In the genomic region with DNA sequence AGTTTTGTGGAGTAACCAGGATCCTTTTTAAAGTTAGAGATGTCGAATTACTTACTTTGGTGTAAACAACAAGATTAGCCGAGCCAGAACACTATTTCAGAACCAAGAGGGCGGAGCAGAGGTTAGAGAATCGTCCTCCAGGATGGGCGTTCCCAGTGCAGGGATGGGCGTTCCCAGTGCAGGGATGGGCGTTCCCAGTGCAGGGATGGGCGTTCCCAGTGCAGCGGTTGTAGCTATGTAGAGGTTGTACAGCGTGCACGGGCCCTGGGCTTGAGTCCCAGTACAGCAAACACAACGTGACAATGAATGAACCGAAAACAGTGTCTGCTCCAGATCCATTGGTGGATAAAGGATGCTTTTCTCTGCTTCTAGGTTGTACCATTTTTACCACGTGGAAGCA, we compare ENCODE assay signal across 10 mouse cellular contexts.
DNase-seq lines count a peak whose midpoint lies in the region; ATAC-seq and TF ChIP-seq lines count a peak whose summit lies in the region.
"Had no signal": no experiment of that assay in that cellular context is flagged by ENCODE, and none has a peak within 500 bp of the region (broad histone marks: within the 10 kb centered on the region; RNA-seq: fewer than 3 reads in every experiment).

No protein-coding gene starts in this region.

- ATAC-seq in lung, embryonic 15.5 days (ENCODE audit: borderline replicate concordance, extremely low read depth, low FRiP score, low TSS enrichment) = peak; percentile 84; the same call in 1 of the 2 replicates
- ATAC-seq in intestine, embryonic 16.5 days = peak; percentile 50; the same call in 1 of the 2 replicates
- ATAC-seq in neural tube, embryonic 15.5 days (ENCODE audit: low FRiP score) = peak; percentile 72; the same call in 1 of the 2 replicates

- 36% methylated on average over 14 of the region's 14 CpGs for WGBS in lung, embryonic 15.5 days
- 40% methylated on average over 14 of the region's 14 CpGs for WGBS in lung, adult 2 months
- WGBS in intestine, embryonic 16.5 days = 49% methylated on average over 14 of the region's 14 CpGs
- 41% methylated on average over 14 of the region's 14 CpGs for WGBS in neural tube, embryonic 15.5 days

- no peaks in the 10 kb centered on the region for H3K27me3 ChIP-seq in lung, embryonic 15.5 days
- no peaks in the 10 kb centered on the region for H3K27me3 ChIP-seq in intestine, embryonic 16.5 days (replicated peaks; ENCODE audit: control insufficient read depth, insufficient read depth, low read length)
- no peaks in the 10 kb centered on the region for H3K27me3 ChIP-seq in neural tube, embryonic 15.5 days (replicated peaks)

- H3K36me3 ChIP-seq in lung, embryonic 15.5 days = no peaks in the 10 kb centered on the region
- no peaks in the 10 kb centered on the region for H3K36me3 ChIP-seq in intestine, embryonic 16.5 days (ENCODE audit: control insufficient read depth, insufficient read depth, low read length)
- H3K36me3 ChIP-seq in neural tube, embryonic 15.5 days = no peaks in the 10 kb centered on the region

- no peak overlapping the region for H3K9ac ChIP-seq in lung, embryonic 15.5 days
- H3K9ac ChIP-seq in intestine, embryonic 16.5 days (ENCODE audit: low read depth, low read length) = no peak overlapping the region
- no peak overlapping the region for H3K9ac ChIP-seq in neural tube, embryonic 15.5 days (replicated peaks)

- peak; percentile 31 for DNase-seq in gastrocnemius, adult 18-20 months (ENCODE audit: low spot score)
- no peak for DNase-seq in gastrocnemius, postnatal 36 days
- DNase-seq in lung, adult 2 months = no peak
- DNase-seq in Muller cell, postnatal 12 days (ENCODE audit: inconsistent ontology term) = no peak
- DNase-seq in cerebellum, postnatal 4 days (ENCODE audit: low spot score in 2 of 2) = no peak
- DNase-seq: B cell, adult 2 months; cerebellum, adult 9-10 months had no signal

- H3K9me3 ChIP-seq in lung, embryonic 15.5 days = no peaks in the 10 kb centered on the region
- no peaks in the 10 kb centered on the region for H3K9me3 ChIP-seq in intestine, embryonic 16.5 days (ENCODE audit: control insufficient read depth, low read length)
- H3K9me3 ChIP-seq in neural tube, embryonic 15.5 days (replicated peaks) = no peaks in the 10 kb centered on the region

- no peaks in the 10 kb centered on the region for H3K4me1 ChIP-seq in lung, embryonic 15.5 days
- H3K4me1 ChIP-seq in lung, adult 2 months (ENCODE audit: control insufficient read depth, insufficient read depth, low read length) = no peaks in the 10 kb centered on the region; the same call in 1 of the 2 replicates
- no peaks in the 10 kb centered on the region for H3K4me1 ChIP-seq in intestine, embryonic 16.5 days (ENCODE audit: control insufficient read depth, insufficient read depth, low read length)
- H3K4me1 ChIP-seq in neural tube, embryonic 15.5 days = 0 out of 2 replicates have a peak, but pooled peaks cover 3% of the 10 kb centered on the region

- H3K27ac ChIP-seq in lung, embryonic 15.5 days = no peak overlapping the region
- H3K27ac ChIP-seq in intestine, embryonic 16.5 days (ENCODE audit: low read length) = no peak overlapping the region
- no peak overlapping the region for H3K27ac ChIP-seq in neural tube, embryonic 15.5 days (replicated peaks)

- H3K4me2 ChIP-seq in lung, embryonic 15.5 days = peak overlapping the region; percentile 30; the same call in 1 of the 2 replicates
- H3K4me2 ChIP-seq in intestine, embryonic 16.5 days (ENCODE audit: low read depth, low read length) = no peak overlapping the region
- peak overlapping the region; percentile 38 for H3K4me2 ChIP-seq in neural tube, embryonic 15.5 days

- TF ChIP-seq CTCF in lung, adult 2 months (IDR thresholded peaks at IDR 0.05; ENCODE audit: insufficient read depth, low read length) = no peak

- TF ChIP-seq POLR2A in lung, adult 2 months (IDR thresholded peaks at IDR 0.05; ENCODE audit: borderline replicate concordance, extremely low read depth, low read depth, low read length) = no peak

- intact Hi-C loops in gastrocnemius, postnatal 36 days (cut with DNase I) = no loop called here

- no peak overlapping the region for H3K4me3 ChIP-seq in lung, embryonic 15.5 days
- H3K4me3 ChIP-seq in lung, adult 2 months (replicated peaks; ENCODE audit: extremely low read depth, low read depth, low read length) = no peak overlapping the region
- H3K4me3 ChIP-seq in intestine, embryonic 16.5 days (ENCODE audit: low read length) = no peak overlapping the region
- no peak overlapping the region for H3K4me3 ChIP-seq in neural tube, embryonic 15.5 days (replicated peaks)
